Mouse (Mus musculus): ENCODE results near the gene Lrrc75a. TPM values are rescaled to one million over a fixed set of nuclear protein-coding genes. Genes with fewer than 3 reads are reported as not detected.
A peak's percentile ranks its signal among the peaks of the same experiment; 100 is the strongest.

Lrrc75a gene
- total and polyA plus RNA-seq, 3 experiments: 7.0 to 8.9 TPM; not detected in 1

- H3K4me3 ChIP-seq (ENCODE audit: control insufficient read depth in 1 of 2, insufficient read depth in 1 of 2, low read depth in 2 of 2, low read length in 2 of 2): peak overlapping the region; percentile 55 to 97
- H3K27me3 ChIP-seq (ENCODE audit: control insufficient read depth in 1 of 2, insufficient read depth in 2 of 2, low read length in 2 of 2): no peaks in the 10 kb centered on the region
- peaks cover 25% of the 10 kb centered on the region for H3K79me2 ChIP-seq (ENCODE audit: control insufficient read depth, insufficient read depth, low read length, poor library complexity)
- peak overlapping the region; percentile 97 for H3K9ac ChIP-seq (ENCODE audit: control insufficient read depth, low read depth, low read length, poor library complexity, severe bottlenecking)
- H3K36me3 ChIP-seq (ENCODE audit: control insufficient read depth in 1 of 2, insufficient read depth in 2 of 2, low read length in 2 of 2): peaks cover 12 to 26% of the 10 kb centered on the region in 2 experiments
- no peaks in the 10 kb centered on the region for H3K9me3 ChIP-seq (replicated peaks; ENCODE audit: insufficient read depth, low read length)
- H3K4me1 ChIP-seq (ENCODE audit: control insufficient read depth in 1 of 2, insufficient read depth in 2 of 2, low read length in 2 of 2): peaks cover 0 to 13% of the 10 kb centered on the region in 2 experiments; a peak in 2 of 4 replicates
- DNase-seq (ENCODE audit: low read depth, low spot score): peak; percentile 66
- H3K27ac ChIP-seq (ENCODE audit: control insufficient read depth, low read depth, low read length): peak overlapping the region; percentile 99
- TF ChIP-seq TBP (IDR thresholded peaks at IDR 0.05; ENCODE audit: low read depth, low read length): peak; percentile 33
- no peak for TF ChIP-seq MEF2A (IDR thresholded peaks at IDR 0.05; ENCODE audit: extremely low read depth, insufficient replicate concordance, low read depth, low read length, poor library complexity, severe bottlenecking)
These were observed 44.1 kb downstream of the Lrrc75a start for GRCm38 (mm10) chr11:62604123-62604706.

DNA sequence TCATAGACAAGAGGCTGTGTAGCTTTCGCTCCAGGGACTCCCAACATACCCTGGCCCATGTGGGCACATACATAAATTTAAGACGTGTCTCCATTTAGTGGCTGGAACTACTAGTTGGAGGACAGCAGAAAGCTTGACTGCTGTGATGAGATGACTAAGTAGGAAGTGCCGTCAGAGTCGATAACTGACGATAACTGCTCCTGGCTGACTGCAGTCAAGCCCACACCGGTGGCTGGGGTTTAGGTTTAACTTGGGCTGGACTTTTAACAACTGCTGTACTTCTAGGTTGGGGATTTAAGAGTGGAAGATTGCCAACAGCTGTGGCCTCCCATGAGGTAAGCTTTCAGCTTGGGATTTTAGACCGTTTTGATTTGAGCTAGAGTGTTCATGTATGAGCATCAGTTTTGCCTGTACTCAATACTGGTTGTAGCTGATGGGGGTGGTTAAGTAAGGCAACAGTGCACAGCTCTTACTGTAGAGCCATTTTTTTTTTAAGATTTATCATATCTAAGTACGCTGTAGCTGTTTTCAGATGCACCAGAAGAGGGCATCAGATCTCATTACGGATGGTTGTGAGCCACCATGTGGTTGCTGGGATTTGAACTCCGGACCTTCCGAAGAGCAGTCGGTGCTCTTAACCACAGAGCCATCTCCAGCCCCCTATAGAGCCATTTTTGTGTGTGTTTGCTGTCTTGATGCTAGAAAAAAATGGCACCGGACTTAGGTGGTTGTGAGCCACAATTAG lies 44.8 kb downstream of the Lrrc75a start:
- no peaks in the 10 kb centered on the region for H3K9me3 ChIP-seq (replicated peaks; ENCODE audit: insufficient read depth, low read length)
- peaks cover 0 to 13% of the 10 kb centered on the region in 2 experiments; a peak in 2 of 4 replicates for H3K4me1 ChIP-seq (ENCODE audit: control insufficient read depth in 1 of 2, insufficient read depth in 2 of 2, low read length in 2 of 2)
- peak overlapping the region; percentile 99 for H3K27ac ChIP-seq (ENCODE audit: control insufficient read depth, low read depth, low read length)
- peaks cover 12 to 26% of the 10 kb centered on the region in 2 experiments for H3K36me3 ChIP-seq (ENCODE audit: control insufficient read depth in 1 of 2, insufficient read depth in 2 of 2, low read length in 2 of 2)
- TF ChIP-seq ZC3H11A (IDR thresholded peaks at IDR 0.05; ENCODE audit: low read depth, low read length): no peak
- no peak for TF ChIP-seq RCOR1 (IDR thresholded peaks at IDR 0.05; ENCODE audit: low read depth, low read length)
- peak; percentile 50; the same call in 1 of the 2 replicates for TF ChIP-seq POLR2AphosphoS5 (IDR thresholded peaks at IDR 0.05; ENCODE audit: borderline replicate concordance, low read depth, low read length)
- peak in 1 of 2 experiments; percentile 61; a peak in 2 of 4 replicates for TF ChIP-seq POLR2A (IDR thresholded peaks at IDR 0.05; ENCODE audit: control insufficient read depth in 1 of 2, insufficient read depth in 1 of 2, low read depth in 1 of 2, low read length in 2 of 2, poor library complexity in 1 of 2)
- TF ChIP-seq POLR2AphosphoS2 (IDR thresholded peaks at IDR 0.05; ENCODE audit: low read length): no peak
- no peak for TF ChIP-seq MAZ (IDR thresholded peaks at IDR 0.05; ENCODE audit: low read depth, low read length)
- no peak for TF ChIP-seq CHD1 (IDR thresholded peaks at IDR 0.05; ENCODE audit: low read depth, low read length)
- peak in 1 of 3 experiments; percentile 21; a peak in 1 of 6 replicates for TF ChIP-seq CTCF (IDR thresholded peaks at IDR 0.05 in 2 of 3, conservative IDR thresholded peaks at IDR 0.05 in 1 of 3; ENCODE audit: control insufficient read depth in 1 of 3, insufficient read depth in 1 of 3, low read depth in 2 of 3, low read length in 3 of 3, poor library complexity in 1 of 3, severe bottlenecking in 1 of 3)
- TF ChIP-seq MEF2A (IDR thresholded peaks at IDR 0.05; ENCODE audit: extremely low read depth, insufficient replicate concordance, low read depth, low read length, poor library complexity, severe bottlenecking): no peak
- TF ChIP-seq SMC3 (IDR thresholded peaks at IDR 0.05; ENCODE audit: low read depth, low read length): no peak
- peaks cover 25% of the 10 kb centered on the region for H3K79me2 ChIP-seq (ENCODE audit: control insufficient read depth, insufficient read depth, low read length, poor library complexity)
- H3K27me3 ChIP-seq (ENCODE audit: control insufficient read depth in 1 of 2, insufficient read depth in 2 of 2, low read length in 2 of 2): no peaks in the 10 kb centered on the region
- DNase-seq (ENCODE audit: low read depth, low spot score): peak; percentile 81
- peak overlapping the region; percentile 97 for H3K9ac ChIP-seq (ENCODE audit: control insufficient read depth, low read depth, low read length, poor library complexity, severe bottlenecking)
- peak overlapping the region; percentile 55 to 97 for H3K4me3 ChIP-seq (ENCODE audit: control insufficient read depth in 1 of 2, insufficient read depth in 1 of 2, low read depth in 2 of 2, low read length in 2 of 2)
